Mouse (Mus musculus): ENCODE data around the gene Cux2. TPM values are rescaled to one million over a fixed set of nuclear protein-coding genes. Genes with fewer than 3 reads are reported as not detected.

The Cux2 gene
- polyA plus RNA-seq, 1 experiment from 2014 or later = 7.1 TPM

DNA sequence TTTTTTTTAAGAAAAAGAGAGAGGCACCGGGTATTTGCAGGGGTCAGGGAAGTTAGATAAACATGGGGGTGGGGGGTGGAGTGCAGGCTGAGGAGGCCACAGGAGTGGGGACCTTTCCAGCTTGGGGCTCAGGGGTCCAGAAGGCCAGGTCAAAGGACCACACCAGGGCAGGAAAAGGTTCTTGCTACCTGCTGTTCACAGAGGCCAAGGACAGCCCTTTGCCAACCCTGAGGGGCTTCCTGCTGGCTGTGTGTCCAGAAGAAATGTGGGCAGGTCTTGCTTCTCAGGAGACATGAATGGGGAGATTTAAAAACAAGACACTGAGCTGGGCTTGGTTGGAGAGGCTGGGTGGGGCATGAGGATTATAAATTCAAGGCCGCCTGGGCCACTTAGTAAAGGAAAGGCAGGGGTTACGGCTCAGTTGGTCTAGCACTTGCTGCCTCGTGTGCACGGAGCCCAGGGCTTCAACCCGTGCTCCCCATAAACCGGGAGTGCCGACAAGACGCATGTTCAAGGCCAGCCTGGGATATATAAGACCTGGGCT is 160.0 kb downstream of the Cux2 start:
- no peaks in the 10 kb centered on the region for H3K36me3 ChIP-seq (ENCODE audit: control insufficient read depth, insufficient read depth, low read length)
- H3K4me2 ChIP-seq = no peak overlapping the region
- no peak overlapping the region for H3K27ac ChIP-seq (ENCODE audit: low read depth, low read length)
- WGBS (ENCODE audit: insufficient replicate concordance) = 63% methylated on average over 9 of the region's 9 CpGs
- H3K27me3 ChIP-seq (ENCODE audit: control insufficient read depth, insufficient read depth, low read length) = no peaks in the 10 kb centered on the region
- no peaks in the 10 kb centered on the region for H3K9me3 ChIP-seq (replicated peaks; ENCODE audit: control insufficient read depth, low read length)
- ATAC-seq (replicated peaks; ENCODE audit: insufficient number of reproducible peaks, low FRiP score, low TSS enrichment) = no peak
- H3K4me1 ChIP-seq (ENCODE audit: control insufficient read depth, insufficient read depth, low read length) = no peaks in the 10 kb centered on the region
- H3K9ac ChIP-seq (ENCODE audit: low read depth, low read length) = no peak overlapping the region
- no peak overlapping the region for H3K4me3 ChIP-seq (ENCODE audit: low read depth, low read length)

DNA sequence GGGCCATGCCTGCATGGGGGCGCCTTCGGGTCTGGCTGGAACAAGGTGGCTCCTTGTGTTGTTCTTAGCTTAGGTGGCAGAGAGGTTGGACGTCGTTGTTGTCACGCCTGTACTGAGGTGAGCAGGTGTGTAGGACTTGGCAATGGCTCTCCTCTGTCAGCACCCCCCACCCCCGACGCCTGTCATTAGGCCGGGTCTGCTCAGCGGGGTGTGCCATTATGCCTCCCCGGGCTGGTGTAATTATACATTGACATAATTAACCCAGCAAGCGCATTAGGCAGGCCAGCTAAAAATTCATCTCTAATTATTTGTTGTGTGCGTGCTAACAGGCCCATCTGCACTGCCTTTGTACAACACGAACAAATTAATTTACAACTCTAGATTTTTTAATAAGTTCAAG is 160.5 kb downstream of the Cux2 start:
- Histone ChIP-seq H3K27ac (ENCODE audit: low read depth, low read length) (no peak overlapping the region), H3K27me3 (ENCODE audit: control insufficient read depth, insufficient read depth, low read length) (no peaks in the 10 kb centered on the region), H3K4me2 (no peak overlapping the region), H3K9me3 (replicated peaks; ENCODE audit: control insufficient read depth, low read length) (no peaks in the 10 kb centered on the region), H3K4me1 (ENCODE audit: control insufficient read depth, insufficient read depth, low read length) (no peaks in the 10 kb centered on the region), H3K4me3 (ENCODE audit: low read depth, low read length) (no peak overlapping the region), H3K36me3 (ENCODE audit: control insufficient read depth, insufficient read depth, low read length) (no peaks in the 10 kb centered on the region), H3K9ac (ENCODE audit: low read depth, low read length) (no peak overlapping the region)
- ATAC-seq (replicated peaks; ENCODE audit: insufficient number of reproducible peaks, low FRiP score, low TSS enrichment) = no peak
- 58% methylated on average over 13 of the region's 13 CpGs for WGBS (ENCODE audit: insufficient replicate concordance)

- ATAC-seq (replicated peaks; ENCODE audit: insufficient number of reproducible peaks, low FRiP score, low TSS enrichment) = no peak
- H3K9ac ChIP-seq (ENCODE audit: low read depth, low read length) = no peak overlapping the region
- H3K4me3 ChIP-seq (ENCODE audit: low read depth, low read length) = no peak overlapping the region
- H3K27me3 ChIP-seq (ENCODE audit: control insufficient read depth, insufficient read depth, low read length) = no peaks in the 10 kb centered on the region
- peaks cover 3% of the 10 kb centered on the region; the same call in 1 of the 2 replicates for H3K4me1 ChIP-seq (ENCODE audit: control insufficient read depth, insufficient read depth, low read length)
- 74% methylated on average over 8 of the region's 8 CpGs for WGBS (ENCODE audit: insufficient replicate concordance)
- no peaks in the 10 kb centered on the region for H3K9me3 ChIP-seq (replicated peaks; ENCODE audit: control insufficient read depth, low read length)
- no peaks in the 10 kb centered on the region for H3K36me3 ChIP-seq (ENCODE audit: control insufficient read depth, insufficient read depth, low read length)
- no peak overlapping the region for H3K27ac ChIP-seq (ENCODE audit: low read depth, low read length)
- H3K4me2 ChIP-seq = no peak overlapping the region
Observed at GRCm38 (mm10) chr5:121883356-121883755, 166.5 kb downstream of the Cux2 start.

DNA sequence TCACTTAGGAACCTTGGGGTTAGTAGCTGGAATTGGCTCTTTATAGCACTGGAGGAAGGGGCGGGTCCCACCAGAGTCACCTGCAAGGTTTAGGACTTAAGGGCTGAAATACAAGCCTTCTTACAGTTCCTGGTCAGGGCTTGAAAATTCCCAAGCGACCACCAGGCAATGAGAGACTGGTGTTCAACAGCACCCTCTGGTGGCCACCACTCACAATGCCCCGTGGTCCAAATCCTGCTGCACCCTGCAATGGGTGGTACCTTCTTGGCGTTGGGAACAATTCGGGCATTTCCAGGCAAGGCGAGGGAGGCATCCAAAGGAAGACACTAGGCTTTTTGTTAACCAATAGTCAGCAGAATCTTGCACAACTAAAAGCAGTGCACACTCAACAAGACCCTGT is 170.7 kb downstream of the Cux2 start:
- ATAC-seq (replicated peaks; ENCODE audit: insufficient number of reproducible peaks, low FRiP score, low TSS enrichment) = no peak
- H3K9ac ChIP-seq (ENCODE audit: low read depth, low read length) = no peak overlapping the region

GRCm38 (mm10) chr5:121878703-121879102 is 171.2 kb downstream of the Cux2 start:
- Histone ChIP-seq H3K9me3 (replicated peaks; ENCODE audit: control insufficient read depth, low read length) (no peaks in the 10 kb centered on the region), H3K27me3 (ENCODE audit: control insufficient read depth, insufficient read depth, low read length) (peaks cover 4% of the 10 kb centered on the region; the same call in 1 of the 2 replicates), H3K36me3 (ENCODE audit: control insufficient read depth, insufficient read depth, low read length) (no peaks in the 10 kb centered on the region), H3K27ac (ENCODE audit: low read depth, low read length) (no peak overlapping the region), H3K4me2 (no peak overlapping the region), H3K4me1 (ENCODE audit: control insufficient read depth, insufficient read depth, low read length) (peaks cover 3% of the 10 kb centered on the region; the same call in 1 of the 2 replicates), H3K4me3 (ENCODE audit: low read depth, low read length) (no peak overlapping the region), H3K9ac (ENCODE audit: low read depth, low read length) (no peak overlapping the region)
- WGBS (ENCODE audit: insufficient replicate concordance) = 83% methylated on average over 17 of the region's 17 CpGs
- no peak for ATAC-seq (replicated peaks; ENCODE audit: insufficient number of reproducible peaks, low FRiP score, low TSS enrichment)

More for the DNA sequence above, 170.7 kb downstream of the Cux2 start:
- H3K27me3 ChIP-seq (ENCODE audit: control insufficient read depth, insufficient read depth, low read length) = no peaks in the 10 kb centered on the region
- H3K4me2 ChIP-seq = no peak overlapping the region
- H3K27ac ChIP-seq (ENCODE audit: low read depth, low read length) = no peak overlapping the region
- H3K4me3 ChIP-seq (ENCODE audit: low read depth, low read length) = no peak overlapping the region
- H3K36me3 ChIP-seq (ENCODE audit: control insufficient read depth, insufficient read depth, low read length) = no peaks in the 10 kb centered on the region
- H3K9me3 ChIP-seq (replicated peaks; ENCODE audit: control insufficient read depth, low read length) = no peaks in the 10 kb centered on the region
- WGBS (ENCODE audit: insufficient replicate concordance) = 47% methylated on average over 6 of the region's 6 CpGs
- H3K4me1 ChIP-seq (ENCODE audit: control insufficient read depth, insufficient read depth, low read length) = peaks cover 3% of the 10 kb centered on the region; the same call in 1 of the 2 replicates

DNA sequence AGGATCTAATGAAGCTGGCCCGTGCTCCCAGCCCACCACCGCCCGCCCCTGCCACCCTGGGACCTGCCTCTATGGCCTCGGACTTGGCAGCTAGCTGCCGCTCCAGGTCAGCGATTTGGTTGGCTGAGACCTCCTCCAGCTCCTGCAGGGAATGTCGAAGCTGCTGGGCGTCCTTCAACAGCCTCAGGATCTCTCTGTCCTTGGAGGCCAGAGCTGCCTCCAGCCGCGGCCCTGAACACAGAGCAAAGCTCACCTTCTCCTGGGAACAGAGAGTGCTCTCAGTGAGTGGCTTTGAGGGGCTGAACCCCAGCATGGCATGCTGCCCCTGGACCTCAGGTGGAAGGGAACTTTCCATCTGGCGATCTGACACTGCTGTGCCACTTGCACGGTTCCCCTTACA is 173.0 kb downstream of the Cux2 start:
- Histone ChIP-seq H3K4me1 (ENCODE audit: control insufficient read depth, insufficient read depth, low read length) (no peaks in the 10 kb centered on the region; the same call in 1 of the 2 replicates), H3K4me3 (ENCODE audit: low read depth, low read length) (no peak overlapping the region), H3K9me3 (replicated peaks; ENCODE audit: control insufficient read depth, low read length) (no peaks in the 10 kb centered on the region), H3K27me3 (ENCODE audit: control insufficient read depth, insufficient read depth, low read length) (peaks cover 4% of the 10 kb centered on the region; the same call in 1 of the 2 replicates), H3K9ac (ENCODE audit: low read depth, low read length) (no peak overlapping the region), H3K36me3 (ENCODE audit: control insufficient read depth, insufficient read depth, low read length) (no peaks in the 10 kb centered on the region), H3K27ac (ENCODE audit: low read depth, low read length) (no peak overlapping the region), H3K4me2 (no peak overlapping the region)
- WGBS (ENCODE audit: insufficient replicate concordance) = 81% methylated on average over 12 of the region's 12 CpGs
- no peak for ATAC-seq (replicated peaks; ENCODE audit: insufficient number of reproducible peaks, low FRiP score, low TSS enrichment)

GRCm38 (mm10) chr5:121875041-121875440 is 174.9 kb downstream of the Cux2 start:
- Histone ChIP-seq H3K36me3 (ENCODE audit: control insufficient read depth, insufficient read depth, low read length) (no peaks in the 10 kb centered on the region), H3K9me3 (replicated peaks; ENCODE audit: control insufficient read depth, low read length) (no peaks in the 10 kb centered on the region), H3K27me3 (ENCODE audit: control insufficient read depth, insufficient read depth, low read length) (peaks cover 7% of the 10 kb centered on the region; the same call in 1 of the 2 replicates), H3K4me3 (ENCODE audit: low read depth, low read length) (no peak overlapping the region), H3K4me2 (no peak overlapping the region), H3K27ac (ENCODE audit: low read depth, low read length) (no peak overlapping the region), H3K4me1 (ENCODE audit: control insufficient read depth, insufficient read depth, low read length) (no peaks in the 10 kb centered on the region), H3K9ac (ENCODE audit: low read depth, low read length) (no peak overlapping the region)
- 83% methylated on average over 12 of the region's 12 CpGs for WGBS (ENCODE audit: insufficient replicate concordance)
- ATAC-seq (replicated peaks; ENCODE audit: insufficient number of reproducible peaks, low FRiP score, low TSS enrichment) = no peak

DNA sequence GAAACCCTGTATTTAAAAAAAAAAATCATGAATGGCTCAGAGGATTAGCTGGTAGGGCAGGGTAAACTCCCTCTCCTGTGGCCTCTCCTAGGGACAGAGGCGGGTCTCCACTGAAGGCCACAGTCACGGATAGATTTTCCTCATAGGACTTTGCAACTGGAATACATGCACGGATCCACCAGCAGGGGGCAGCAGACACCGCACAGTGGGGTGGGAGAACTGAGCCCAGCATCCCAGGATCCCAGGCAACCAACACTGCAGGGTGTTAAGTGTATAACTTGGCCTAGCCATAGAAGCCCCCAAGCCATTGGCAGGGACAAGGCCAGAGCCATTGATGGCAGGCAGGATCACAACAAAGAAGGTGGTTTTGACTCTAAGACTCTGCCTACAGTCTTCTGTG is 177.7 kb downstream of the Cux2 start:
- Histone ChIP-seq H3K36me3 (ENCODE audit: control insufficient read depth, insufficient read depth, low read length) (no peaks in the 10 kb centered on the region), H3K4me1 (ENCODE audit: control insufficient read depth, insufficient read depth, low read length) (no peaks in the 10 kb centered on the region), H3K9ac (ENCODE audit: low read depth, low read length) (no peak overlapping the region), H3K4me2 (no peak overlapping the region), H3K27ac (ENCODE audit: low read depth, low read length) (no peak overlapping the region), H3K27me3 (ENCODE audit: control insufficient read depth, insufficient read depth, low read length) (peaks cover 7% of the 10 kb centered on the region; the same call in 1 of the 2 replicates), H3K9me3 (replicated peaks; ENCODE audit: control insufficient read depth, low read length) (no peaks in the 10 kb centered on the region), H3K4me3 (ENCODE audit: low read depth, low read length) (no peak overlapping the region)
- 11% methylated on average over 4 of the region's 4 CpGs for WGBS (ENCODE audit: insufficient replicate concordance)
- ATAC-seq (replicated peaks; ENCODE audit: insufficient number of reproducible peaks, low FRiP score, low TSS enrichment) = no peak

- no peaks in the 10 kb centered on the region for H3K4me1 ChIP-seq (ENCODE audit: control insufficient read depth, insufficient read depth, low read length)
- WGBS (ENCODE audit: insufficient replicate concordance) = 85% methylated on average over 13 of the region's 13 CpGs
- H3K4me2 ChIP-seq = no peak overlapping the region
Observed at GRCm38 (mm10) chr5:121871515-121872030, 178.3 kb downstream of the Cux2 start.

More at GRCm38 (mm10) chr5:121871515-121872030, 178.3 kb downstream of the Cux2 start:
- H3K4me3 ChIP-seq (ENCODE audit: low read depth, low read length) = no peak overlapping the region
- no peaks in the 10 kb centered on the region for H3K9me3 ChIP-seq (replicated peaks; ENCODE audit: control insufficient read depth, low read length)
- no peaks in the 10 kb centered on the region for H3K36me3 ChIP-seq (ENCODE audit: control insufficient read depth, insufficient read depth, low read length)
- no peak for ATAC-seq (replicated peaks; ENCODE audit: insufficient number of reproducible peaks, low FRiP score, low TSS enrichment)
- peaks cover 11% of the 10 kb centered on the region; the same call in 1 of the 2 replicates for H3K27me3 ChIP-seq (ENCODE audit: control insufficient read depth, insufficient read depth, low read length)
- no peak overlapping the region for H3K9ac ChIP-seq (ENCODE audit: low read depth, low read length)
- no peak overlapping the region for H3K27ac ChIP-seq (ENCODE audit: low read depth, low read length)

Data from heart, embryonic 11.5 days (tissue).